Mouse (Mus musculus) hindbrain, postnatal 0 days (tissue): ENCODE measurements at regions not wholly inside any gene's neighbourhood (a gene's known extent, or its start where the extent isn't known, plus 50 kb on each side); places are given as distances from the start of the nearest gene placed in this dataset.

ENCODE experiments used
- ATAC-seq: fragments of 200-750 bp; cut with Nextera tagmentation; 2 replicates; pipeline ENCODE4 v1.8.0; 2017; ENCODE audit warnings: mild to moderate bottlenecking, moderate TSS enrichment, moderate library complexity
- DNase-seq: peaks from one replicate; pipeline ENCODE4 v3.0.0-alpha.2; 2015; ENCODE audit warnings: low spot score
- H3K27ac ChIP-seq: fragments of 300-500 bp; sonication (generic); 2 replicates; pipeline ENCODE4 v1.5.1; 2014; ENCODE audit warnings: mild to moderate bottlenecking
- H3K27me3 ChIP-seq: fragments of 300-500 bp; sonication (generic); 2 replicates; pipeline ENCODE4 v1.6.1; 2014; ENCODE audit warnings: low read length, mixed read lengths; ENCODE audit not compliant: insufficient read depth
- H3K36me3 ChIP-seq: fragments of 300-500 bp; sonication (generic); 2 replicates; pipeline ENCODE4 v1.6.1; 2014; ENCODE audit warnings: low read length, mixed read lengths; ENCODE audit not compliant: insufficient read depth
- H3K4me1 ChIP-seq: fragments of 300-500 bp; sonication (generic); 2 replicates; pipeline ENCODE4 v1.6.1; 2014; ENCODE audit warnings: antibody characterized with exemption, low read length, mixed read lengths; ENCODE audit not compliant: insufficient read depth
- H3K4me2 ChIP-seq: fragments of 300-500 bp; sonication (generic); 2 replicates; pipeline ENCODE4 v1.6.1; 2014; ENCODE audit warnings: low read depth, mild to moderate bottlenecking, low read length, moderate library complexity, mixed read lengths
- H3K4me3 ChIP-seq: fragments of 300-500 bp; sonication (generic); 2 replicates; pipeline ENCODE4 v1.5.1; 2014; ENCODE audit warnings: low read length
- H3K9ac ChIP-seq: fragments of 300-500 bp; sonication (generic); replicated peaks from 2 replicates; pipeline ENCODE4 v1.6.1; 2014; ENCODE audit warnings: mild to moderate bottlenecking, low read length, moderate library complexity, mixed read lengths
- H3K9me3 ChIP-seq: fragments of 300-500 bp; sonication (generic); 2 replicates; pipeline ENCODE4 v1.6.1; 2016; ENCODE audit warnings: low read length, mixed read lengths
- CTCF ChIP-seq: IDR thresholded peaks from 2 replicates; pipeline ENCODE4 v1.5.1; 2016; ENCODE audit warnings: antibody characterized with exemption, control low read depth, low read depth
- WGBS: fragments of 180-500 bp; shearing (Covaris S2); extraction: QIAGEN DNeasy Blood & Tissue Kit; methylation state at CpG from one replicate; pipeline ENCODE4 v1.1.7; 2014; 5-methylcytosine and 5-hydroxymethylcytosine counted together

DNA sequence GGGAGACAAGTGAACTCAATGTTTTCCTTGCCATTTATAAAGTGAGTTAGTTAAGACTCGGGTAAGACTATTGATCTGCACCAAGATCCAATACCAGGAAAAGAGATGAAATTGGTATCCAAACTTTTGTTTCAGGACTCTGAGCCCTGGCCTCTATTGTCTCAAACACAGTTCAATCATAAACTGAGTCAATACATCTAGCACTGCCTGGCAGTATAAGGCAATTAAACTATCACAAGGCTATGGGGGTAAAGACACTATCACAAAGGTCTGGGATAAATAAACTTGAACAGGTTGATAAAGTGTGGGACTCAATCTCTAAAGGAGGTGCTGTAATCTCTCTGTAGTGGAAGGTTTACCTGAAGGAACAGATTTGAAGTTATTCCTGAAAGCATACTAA, 95.3 kb upstream of the Adgrf1 start:
- Histone ChIP-seq H3K27ac (no peak overlapping the region), H3K9me3 (no peaks in the 10 kb centered on the region), H3K4me3 (no peak overlapping the region), H3K4me2 (no peak overlapping the region), H3K36me3 (no peaks in the 10 kb centered on the region), H3K4me1 (no peaks in the 10 kb centered on the region), H3K9ac (no peak overlapping the region), H3K27me3 (no peaks in the 10 kb centered on the region)
- ATAC-seq (no peak), DNase-seq (no peak)
- TF ChIP-seq CTCF = no peak
- 83% methylated on average over 1 of the region's 1 CpGs for WGBS

- WGBS = 59% methylated on average over 1 of the region's 1 CpGs
- Histone ChIP-seq H3K4me2 (no peak overlapping the region), H3K4me3 (no peak overlapping the region), H3K9ac (no peak overlapping the region), H3K36me3 (no peaks in the 10 kb centered on the region), H3K9me3 (no peaks in the 10 kb centered on the region), H3K27ac (no peak overlapping the region), H3K27me3 (no peaks in the 10 kb centered on the region), H3K4me1 (no peaks in the 10 kb centered on the region)
- TF ChIP-seq CTCF = no peak
- DNase-seq (no peak), ATAC-seq (no peak)
These were observed 92.9 kb upstream of the Adgrf1 start for GRCm38 (mm10) chr17:43177244-43177643.

GRCm38 (mm10) chr17:43190016-43190415, 80.1 kb upstream of the Adgrf1 start:
- TF ChIP-seq CTCF = no peak
- H3K4me2 ChIP-seq = no peak overlapping the region
- H3K27me3 ChIP-seq = no peaks in the 10 kb centered on the region
- WGBS = 73% methylated on average over 2 of the region's 2 CpGs
- ATAC-seq (no peak), DNase-seq (no peak)
- no peaks in the 10 kb centered on the region for H3K9me3 ChIP-seq
- no peak overlapping the region for H3K9ac ChIP-seq
- H3K36me3 ChIP-seq = no peaks in the 10 kb centered on the region
- no peak overlapping the region for H3K4me3 ChIP-seq
- H3K27ac ChIP-seq = no peak overlapping the region
- no peaks in the 10 kb centered on the region for H3K4me1 ChIP-seq

- no peak overlapping the region for H3K4me2 ChIP-seq
- no peak for TF ChIP-seq CTCF
- H3K27ac ChIP-seq = no peak overlapping the region
- DNase-seq (no peak), ATAC-seq (no peak)
- no peak overlapping the region for H3K9ac ChIP-seq
- no peaks in the 10 kb centered on the region for H3K9me3 ChIP-seq
- H3K4me3 ChIP-seq = no peak overlapping the region
- H3K4me1 ChIP-seq = no peaks in the 10 kb centered on the region
- H3K36me3 ChIP-seq = no peaks in the 10 kb centered on the region
- no peaks in the 10 kb centered on the region for H3K27me3 ChIP-seq
- WGBS = 86% methylated on average over 3 of the region's 3 CpGs
These were observed 79.2 kb upstream of the Adgrf1 start for GRCm38 (mm10) chr17:43190853-43191485.

DNA sequence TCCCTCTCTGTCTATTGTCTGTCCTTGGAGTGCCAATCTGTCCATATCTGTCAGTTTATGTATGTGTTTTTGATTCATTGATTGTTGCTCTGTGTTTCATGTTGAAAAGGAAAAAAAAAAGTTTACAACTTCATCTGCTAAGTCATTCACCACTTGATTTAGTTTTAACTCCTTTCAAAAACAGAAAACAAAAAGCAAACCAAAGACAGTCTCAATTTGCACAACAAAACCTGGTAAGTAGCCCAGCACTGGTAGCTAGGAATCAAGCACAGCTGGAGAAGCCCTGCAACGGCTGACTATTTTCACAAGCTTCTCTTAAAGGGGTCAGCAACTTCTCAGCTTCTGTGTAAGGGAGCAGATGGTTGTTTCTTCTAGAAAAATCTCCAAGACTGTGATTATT, 72.9 kb upstream of the Adgrf1 start:
- no peak for ATAC-seq
- H3K4me1 ChIP-seq = no peaks in the 10 kb centered on the region
- 4% methylated on average over 1 of the region's 1 CpGs for WGBS

DNA sequence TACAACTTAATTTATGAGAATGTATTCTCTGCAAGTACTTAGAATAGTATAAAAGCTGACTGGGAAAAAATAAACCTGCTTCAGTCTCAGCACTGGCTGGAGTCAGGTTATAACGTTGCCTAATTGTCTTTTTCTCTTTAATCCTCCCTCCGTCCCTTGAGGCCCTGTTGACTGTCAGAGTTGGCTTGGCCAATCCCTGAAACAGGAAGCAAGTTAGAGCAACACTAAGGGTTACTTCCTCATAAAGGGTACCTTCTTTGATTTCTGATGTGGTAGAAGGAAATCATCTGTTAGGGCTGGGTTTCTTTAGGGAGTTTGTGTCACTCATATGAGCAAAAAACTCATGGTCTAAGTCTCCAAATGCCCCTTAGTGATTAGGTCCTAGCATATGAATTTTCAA, 69.3 kb upstream of the Adgrf1 start:
- Histone ChIP-seq H3K4me2 (no peak overlapping the region), H3K4me1 (no peaks in the 10 kb centered on the region), H3K27me3 (no peaks in the 10 kb centered on the region), H3K27ac (no peak overlapping the region), H3K9ac (no peak overlapping the region), H3K36me3 (no peaks in the 10 kb centered on the region), H3K9me3 (no peaks in the 10 kb centered on the region), H3K4me3 (no peak overlapping the region)
- WGBS = 70% methylated on average over 2 of the region's 2 CpGs
- no peak for TF ChIP-seq CTCF
- ATAC-seq = no peak
- no peak for DNase-seq

More for the DNA sequence above, 72.9 kb upstream of the Adgrf1 start:
- Histone ChIP-seq H3K4me2 (no peak overlapping the region), H3K9ac (no peak overlapping the region), H3K36me3 (no peaks in the 10 kb centered on the region), H3K27me3 (no peaks in the 10 kb centered on the region), H3K9me3 (no peaks in the 10 kb centered on the region), H3K4me3 (no peak overlapping the region), H3K27ac (no peak overlapping the region)
- TF ChIP-seq CTCF = no peak
- no peak for DNase-seq

DNA sequence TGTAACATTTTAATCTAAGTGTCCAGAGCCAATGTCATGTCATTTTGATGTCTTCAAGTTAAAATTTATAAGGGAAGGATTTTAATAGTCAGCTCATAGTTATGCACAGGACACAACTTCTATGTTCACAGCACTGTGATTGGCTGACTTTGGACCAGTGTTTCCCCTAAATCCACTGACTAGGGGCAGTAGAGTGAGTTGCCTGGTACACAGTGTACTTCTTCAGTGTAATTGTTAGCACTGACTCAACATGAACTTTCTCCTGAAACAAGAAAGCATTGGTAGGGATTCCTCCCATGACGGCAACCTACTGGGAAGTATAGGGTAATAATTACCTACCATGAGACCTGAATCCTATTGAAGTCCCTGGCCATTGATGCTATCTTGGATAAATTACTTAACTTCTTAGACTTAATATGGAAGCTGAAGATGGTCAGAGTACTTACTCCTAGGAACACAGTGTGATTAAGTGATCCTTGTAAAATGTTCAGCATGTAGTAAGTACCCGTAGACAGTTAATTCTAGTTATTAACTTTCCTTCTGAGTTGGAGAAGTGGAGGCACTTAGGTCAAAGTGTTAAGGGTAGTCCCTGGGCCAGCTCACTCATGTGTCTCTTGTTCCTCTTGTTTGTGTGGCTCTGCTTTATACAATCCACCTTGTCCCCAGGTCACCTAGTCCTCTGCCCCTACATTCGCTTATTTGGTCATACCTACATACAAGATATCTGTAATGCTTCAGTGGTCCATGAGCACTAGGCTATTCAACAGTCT, 63.2 kb upstream of the Adgrf1 start:
- H3K9me3 ChIP-seq = no peaks in the 10 kb centered on the region
- 90% methylated on average over 3 of the region's 3 CpGs for WGBS
- no peak overlapping the region for H3K9ac ChIP-seq
- H3K27me3 ChIP-seq = no peaks in the 10 kb centered on the region
- no peak overlapping the region for H3K4me3 ChIP-seq
- H3K36me3 ChIP-seq = no peaks in the 10 kb centered on the region
- DNase-seq = no peak
- H3K4me1 ChIP-seq = no peaks in the 10 kb centered on the region
- H3K4me2 ChIP-seq = no peak overlapping the region
- no peak for ATAC-seq
- no peak for TF ChIP-seq CTCF
- H3K27ac ChIP-seq = no peak overlapping the region
